Mouse (Mus musculus) liver, postnatal 0 days (tissue): ENCODE measurements around the gene Fam98c. TPM values are rescaled to one million over a fixed set of nuclear protein-coding genes. Genes with fewer than 3 reads are reported as not detected.

ENCODE experiments used
- ATAC-seq: fragments of 200-750 bp; cut with Nextera tagmentation; 2 replicates; pipeline ENCODE4 v1.8.0; 2017; ENCODE audit warnings: mild to moderate bottlenecking, moderate library complexity
- DNase-seq: peaks from one replicate; pipeline ENCODE4 v3.0.0-alpha.2; 2016
- H3K27ac ChIP-seq: fragments of 300-500 bp; sonication (generic); 2 replicates; pipeline ENCODE4 v1.5.1; 2014; ENCODE audit warnings: antibody characterized with exemption, moderate library complexity, mild to moderate bottlenecking, low read depth
- H3K27me3 ChIP-seq: fragments of 300-500 bp; sonication (generic); 2 replicates; pipeline ENCODE4 v1.6.1; 2014; ENCODE audit warnings: low read length, control low read depth, mixed read lengths; ENCODE audit not compliant: insufficient read depth
- H3K36me3 ChIP-seq: fragments of 300-500 bp; sonication (generic); replicated peaks from 2 replicates; pipeline ENCODE4 v1.6.1; 2014; ENCODE audit warnings: mild to moderate bottlenecking, control low read depth, low read length, moderate library complexity, mixed read lengths; ENCODE audit not compliant: insufficient read depth
- H3K4me1 ChIP-seq: fragments of 300-500 bp; sonication (generic); 2 replicates; pipeline ENCODE4 v1.6.1; 2014; ENCODE audit warnings: antibody characterized with exemption, mild to moderate bottlenecking, control low read depth; ENCODE audit not compliant: insufficient read depth
- H3K4me2 ChIP-seq: fragments of 300-500 bp; sonication (generic); 2 replicates; pipeline ENCODE4 v1.6.1; 2014; ENCODE audit warnings: low read depth, mild to moderate bottlenecking, low read length, moderate library complexity, mixed read lengths
- H3K4me3 ChIP-seq: fragments of 300-500 bp; sonication (generic); 2 replicates; pipeline ENCODE4 v1.5.1; 2014; ENCODE audit warnings: low read depth, low read length
- H3K9ac ChIP-seq: fragments of 300-500 bp; sonication (generic); replicated peaks from 2 replicates; pipeline ENCODE4 v1.6.1; 2014; ENCODE audit warnings: mild to moderate bottlenecking, moderate library complexity
- H3K9me3 ChIP-seq: fragments of 300-500 bp; sonication (generic); 2 replicates; pipeline ENCODE4 v1.6.1; 2016; ENCODE audit warnings: mild to moderate bottlenecking, control low read depth, low read length, mixed read lengths
- CTCF ChIP-seq: sonication (generic); IDR thresholded peaks from 2 replicates; pipeline ENCODE4 v1.5.1; 2016; ENCODE audit warnings: antibody characterized with exemption, low read depth
- EP300 ChIP-seq: IDR thresholded peaks from 2 replicates; pipeline ENCODE4 v1.6.1; 2016; ENCODE audit warnings: antibody characterized with exemption, low read depth, mild to moderate bottlenecking
- WGBS: fragments of 180-500 bp; shearing (Covaris S2); extraction: QIAGEN DNeasy Blood & Tissue Kit; methylation state at CpG from one replicate; pipeline ENCODE4 v1.1.7; 2014; ENCODE audit not compliant: insufficient replicate concordance; 5-methylcytosine and 5-hydroxymethylcytosine counted together
- polyA plus RNA-seq: library from polyadenylated mRNA; unstranded; fragments of >200 nt; fragmentation: Nextera tagmentation; extraction: Ambion mirVana; gene quantifications from 2 replicates; pipeline ENCODE4 v1.2.1, GENCODE M21; 2015

The Fam98c gene
- polyA plus RNA-seq, 1 experiment from 2014 or later: 10.5 TPM

DNA sequence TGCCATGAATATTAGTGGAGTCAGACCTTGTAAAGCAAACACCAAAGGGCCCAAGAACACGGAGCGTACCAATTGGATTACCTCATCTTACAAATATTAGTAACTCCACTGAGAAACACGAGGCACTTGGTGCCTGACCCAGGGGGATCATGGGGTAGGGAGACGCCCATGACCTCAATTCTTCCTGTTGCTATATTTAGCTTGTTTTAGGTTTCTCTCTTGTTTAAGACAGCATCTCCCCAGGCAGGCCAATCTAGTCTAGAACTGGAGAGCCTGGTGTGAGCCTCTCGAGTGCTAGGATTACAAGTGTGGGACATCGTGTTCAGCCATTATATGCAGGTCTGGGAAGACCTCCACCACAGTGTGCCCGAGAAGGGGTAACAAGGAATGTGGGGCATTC, 23.3 kb upstream of the Fam98c start:
- H3K27ac ChIP-seq: peak overlapping the region; percentile 82

DNA sequence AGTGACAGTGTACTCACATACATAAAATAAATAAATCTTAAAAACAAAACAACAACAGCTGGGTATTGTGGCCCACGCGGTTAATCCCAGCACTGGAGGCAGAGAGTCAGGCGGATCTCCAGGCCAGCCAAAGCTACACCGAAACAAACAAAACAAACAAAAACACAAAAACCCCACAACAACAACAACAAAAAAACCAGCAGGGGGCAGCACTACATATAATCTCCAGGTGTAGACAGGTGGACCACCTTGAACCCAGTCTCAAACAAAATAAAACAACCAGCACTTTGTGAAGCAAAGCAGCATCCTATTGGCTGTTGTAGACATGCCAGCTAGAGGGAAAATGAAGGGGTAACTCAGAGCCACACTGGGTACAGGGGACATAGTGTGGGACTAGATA, 22.1 kb upstream of the Fam98c start:
- Histone ChIP-seq H3K9ac (no peak overlapping the region), H3K4me2 (no peak overlapping the region), H3K36me3 (peaks cover 39% of the 10 kb centered on the region), H3K27me3 (no peaks in the 10 kb centered on the region), H3K9me3 (no peaks in the 10 kb centered on the region), H3K4me3 (no peak overlapping the region), H3K4me1 (peaks cover 16% of the 10 kb centered on the region), H3K27ac (no peak overlapping the region)
- DNase-seq (no peak), ATAC-seq (no peak)
- WGBS: 89% methylated on average over 4 of the region's 4 CpGs
- TF ChIP-seq EP300 (no peak), CTCF (peak; percentile 45)

More for the DNA sequence above, 23.3 kb upstream of the Fam98c start:
- peak; percentile 32; the same call in 1 of the 2 replicates for ATAC-seq
- DNase-seq: peak; percentile 37
- Histone ChIP-seq H3K9me3 (no peaks in the 10 kb centered on the region), H3K4me2 (peak overlapping the region; percentile 95), H3K4me3 (peak overlapping the region; percentile 88), H3K27me3 (no peaks in the 10 kb centered on the region), H3K36me3 (peaks cover 29% of the 10 kb centered on the region), H3K4me1 (peaks cover 16% of the 10 kb centered on the region), H3K9ac (peak overlapping the region; percentile 86)
- no peak for TF ChIP-seq EP300
- WGBS: 13% methylated on average over 7 of the region's 7 CpGs

DNA sequence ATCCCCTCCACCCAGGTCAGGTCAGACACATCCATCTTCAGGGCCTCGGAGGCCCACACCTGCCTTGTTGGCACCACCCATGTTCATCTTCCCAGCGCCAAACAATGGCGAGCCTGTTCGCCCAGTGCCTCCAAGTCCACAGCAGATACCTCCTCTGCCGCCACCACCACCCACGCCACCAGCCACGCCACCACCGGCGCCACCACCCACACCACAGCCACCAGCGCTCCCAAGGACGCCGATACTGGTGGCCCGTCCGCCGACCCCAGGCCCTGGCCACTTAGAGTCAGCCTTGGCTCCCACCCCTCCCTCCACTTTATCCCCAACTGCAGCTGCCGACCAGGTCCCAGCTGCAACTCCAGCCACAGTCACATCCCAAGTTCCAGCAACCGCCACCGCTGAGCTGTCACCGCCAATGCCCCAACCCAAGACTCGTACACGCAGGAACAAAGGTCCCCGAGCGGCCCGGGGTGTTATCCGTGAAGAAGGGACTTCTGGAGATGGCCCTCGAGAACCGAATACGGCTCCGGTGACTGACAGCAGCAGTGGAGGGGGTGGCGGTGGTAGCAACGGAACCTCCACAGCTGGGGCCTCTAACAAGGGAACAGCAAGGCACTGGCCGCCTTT, 16.5 kb upstream of the Fam98c start:
- no peak for ATAC-seq
- peaks cover 27% of the 10 kb centered on the region for H3K4me1 ChIP-seq
- H3K4me2 ChIP-seq: no peak overlapping the region
- no peak overlapping the region for H3K4me3 ChIP-seq
- H3K9me3 ChIP-seq: no peaks in the 10 kb centered on the region
- no peak for TF ChIP-seq EP300
- no peak for TF ChIP-seq CTCF
- no peak overlapping the region for H3K27ac ChIP-seq
- no peak for DNase-seq
- H3K27me3 ChIP-seq: peaks cover 48% of the 10 kb centered on the region
- 59% methylated on average over 29 of the region's 32 CpGs for WGBS
- H3K36me3 ChIP-seq: peaks cover 36% of the 10 kb centered on the region
- no peak overlapping the region for H3K9ac ChIP-seq

DNA sequence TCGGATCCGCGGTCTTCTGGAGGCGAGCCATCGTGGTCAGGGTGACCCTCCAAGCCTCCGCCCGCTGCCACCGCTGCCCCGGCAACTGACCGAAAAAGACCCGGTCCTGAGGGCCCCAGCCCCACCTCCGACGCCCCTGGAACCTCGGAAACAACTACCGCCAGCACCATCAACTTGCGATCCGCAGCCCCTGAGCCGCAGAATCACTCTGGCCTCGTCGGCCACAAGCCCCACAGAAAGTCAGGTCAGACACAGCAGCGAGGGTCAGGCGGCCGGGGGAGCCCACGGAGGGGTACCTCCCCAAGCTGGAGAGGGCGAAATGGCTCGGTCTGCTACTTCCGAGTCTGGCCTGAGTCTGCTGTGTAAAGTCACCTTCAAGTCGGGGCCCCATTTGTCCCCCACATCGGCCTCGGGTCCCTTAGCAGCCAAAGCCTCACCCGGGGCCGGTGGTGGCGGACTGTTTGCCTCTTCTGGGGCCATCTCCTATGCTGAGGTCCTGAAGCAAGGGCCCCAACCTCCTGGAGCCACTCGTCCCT, 15.6 kb upstream of the Fam98c start:
- H3K9ac ChIP-seq: peak overlapping the region; percentile 27
- DNase-seq (no peak), ATAC-seq (no peak)
- H3K27ac ChIP-seq: no peak overlapping the region
- peak overlapping the region; percentile 54 for H3K4me3 ChIP-seq
- peaks cover 48% of the 10 kb centered on the region for H3K27me3 ChIP-seq
- 7% methylated on average over 33 of the region's 34 CpGs for WGBS
- no peaks in the 10 kb centered on the region for H3K9me3 ChIP-seq
- peak overlapping the region; percentile 84 for H3K4me2 ChIP-seq
- TF ChIP-seq CTCF (no peak), EP300 (no peak)
- peaks cover 30% of the 10 kb centered on the region for H3K36me3 ChIP-seq
- peaks cover 27% of the 10 kb centered on the region for H3K4me1 ChIP-seq

DNA sequence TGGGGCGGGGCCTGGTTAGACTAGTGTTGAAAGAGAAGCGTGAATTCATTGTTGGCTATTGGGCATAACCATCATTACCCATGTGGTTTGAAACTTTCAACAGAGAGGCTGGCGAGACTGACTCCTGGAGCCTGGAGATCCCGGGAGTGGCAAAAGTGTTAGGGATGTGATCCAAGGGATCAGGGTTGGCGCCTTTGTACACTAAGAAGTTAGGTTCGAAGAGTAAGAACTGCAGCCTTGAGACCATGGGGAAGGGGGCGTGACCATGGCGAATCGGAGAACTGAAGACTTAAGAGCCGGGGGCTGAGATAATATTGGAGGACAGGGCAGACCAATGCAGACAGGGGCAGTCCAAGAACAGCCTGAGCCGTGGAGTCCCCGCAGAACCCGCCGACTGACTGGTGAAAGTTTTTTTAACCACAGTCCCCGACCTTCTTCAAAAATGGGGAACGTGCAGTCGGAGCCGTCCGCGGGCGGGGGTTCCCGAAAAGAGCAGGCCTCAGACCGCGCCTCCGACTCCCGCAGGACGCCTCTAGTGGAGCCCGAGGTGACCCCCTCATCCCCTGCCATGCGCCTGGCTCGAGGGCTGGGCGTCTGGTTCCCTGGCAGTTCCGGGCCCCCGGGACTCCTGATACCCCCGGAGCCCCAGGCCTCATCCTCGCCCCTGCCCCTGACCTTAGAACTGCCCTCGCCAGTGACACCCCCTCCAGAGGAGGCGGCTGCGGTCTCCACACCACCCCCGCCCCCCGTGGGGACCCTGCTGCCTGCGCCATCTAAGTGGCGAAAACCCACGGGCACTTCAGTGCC, 14.9 kb upstream of the Fam98c start:
- Histone ChIP-seq H3K4me2 (peak overlapping the region; percentile 84), H3K27ac (no peak overlapping the region), H3K36me3 (peaks cover 26% of the 10 kb centered on the region), H3K27me3 (peaks cover 48% of the 10 kb centered on the region), H3K4me3 (peak overlapping the region; percentile 54), H3K9me3 (no peaks in the 10 kb centered on the region), H3K4me1 (peaks cover 27% of the 10 kb centered on the region), H3K9ac (peak overlapping the region; percentile 46)
- DNase-seq: peak; percentile 53
- peak; percentile 5 for ATAC-seq
- under 1% methylated on average over 37 of the region's 43 CpGs for WGBS
- no peak for TF ChIP-seq EP300
- no peak for TF ChIP-seq CTCF

DNA sequence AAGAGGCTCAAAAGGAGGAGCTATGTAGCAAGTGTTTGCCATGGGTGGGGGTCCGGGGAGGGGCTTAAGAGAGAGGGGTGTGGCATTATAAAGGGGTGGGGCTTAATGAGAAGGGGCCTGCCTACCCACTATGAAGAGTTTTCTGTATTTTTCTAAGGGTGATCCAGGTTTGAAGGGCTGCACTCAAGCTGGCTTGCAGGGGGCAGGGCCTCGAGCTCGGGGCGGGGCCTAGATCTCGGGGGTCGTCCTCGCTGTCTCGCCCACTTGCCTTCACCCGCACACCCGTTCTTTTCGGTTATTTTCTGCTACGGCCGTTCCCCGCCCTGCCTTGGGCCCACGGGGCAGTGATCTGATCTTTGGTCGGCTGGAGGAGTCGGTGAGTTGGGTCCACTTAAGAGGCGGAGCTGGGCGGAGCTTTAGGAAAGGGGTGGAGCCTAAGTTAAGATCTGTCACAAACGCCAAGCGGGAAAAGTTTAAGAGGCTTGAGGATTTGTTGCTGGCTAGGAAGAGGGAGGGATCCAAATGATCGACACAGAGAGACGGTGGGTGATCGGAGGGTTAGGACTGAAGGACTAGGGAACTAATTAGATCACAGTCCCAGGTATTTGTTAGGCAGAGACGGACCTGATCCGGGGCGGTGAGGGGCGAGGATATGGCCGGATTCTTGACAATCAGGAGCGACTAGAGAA, 14.2 kb upstream of the Fam98c start, which contains the start of the genes Ggn and Spred3:
TSS of gene Ggn (plus strand) at position 145 of the 689 bp plus-strand sequence.
TSS of gene Spred3 (minus strand) at position 346 of the 689 bp plus-strand sequence.
- Histone ChIP-seq H3K4me1 (peaks cover 27% of the 10 kb centered on the region), H3K27ac (no peak within 1 kb of the TSS), H3K4me2 (peak within 1 kb of the TSS; percentile 84), H3K9ac (peak within 1 kb of the TSS; percentile 46), H3K9me3 (no peaks in the 10 kb centered on the region), H3K36me3 (peaks cover 18% of the 10 kb centered on the region), H3K27me3 (peaks cover 48% of the 10 kb centered on the region), H3K4me3 (peak within 1 kb of the TSS; percentile 54)
- ATAC-seq (peak; percentile 51), DNase-seq (peak; percentile 75)
- under 1% methylated on average over 30 of the region's 30 CpGs for WGBS
- TF ChIP-seq EP300 (no peak), CTCF (no peak)
